Mouse (Mus musculus) kidney, adult 2 months (tissue): ENCODE data around the gene Park7.

ENCODE experiments used
- CTCF ChIP-seq: fragments of 200-500 bp; conservative IDR thresholded peaks from 2 replicates; pipeline ENCODE4 v1.5.1; 2011; ENCODE audit warnings: low read depth, mild to moderate bottlenecking, control low read depth, low read length, moderate library complexity, mixed read lengths; ENCODE audit not compliant: insufficient read depth, insufficient read length
- POLR2A ChIP-seq: fragments of 200-500 bp; IDR thresholded peaks from one replicate; pipeline ENCODE4 v1.6.1; 2011; ENCODE audit warnings: low read depth, low read length, control low read depth

GRCm38 (mm10) chr4:150924936-150925335 lies 10.7 kb upstream of the Park7 start:
- TF ChIP-seq CTCF (no peak), POLR2A (no peak)
